ENCODE assay signal across 8 mouse cellular contexts in genomic region chr16:72028798-72029197, GRCm38 (mm10).
A peak's percentile ranks its signal among the peaks of the same experiment; 100 is the strongest.
DNase-seq lines count a peak whose midpoint lies in the region; ATAC-seq and TF ChIP-seq lines count a peak whose summit lies in the region.

No protein-coding gene starts in this region.

- no peaks in the 10 kb centered on the region for H3K36me3 ChIP-seq in lung, embryonic 14.5 days (ENCODE audit: insufficient read depth)
- H3K36me3 ChIP-seq in hindbrain, embryonic 14.5 days (replicated peaks; ENCODE audit: control insufficient read depth, insufficient read depth), result no peaks in the 10 kb centered on the region
- no peaks in the 10 kb centered on the region for H3K36me3 ChIP-seq in midbrain, embryonic 13.5 days

- no peaks in the 10 kb centered on the region for H3K4me1 ChIP-seq in lung, embryonic 14.5 days (ENCODE audit: insufficient read depth)
- H3K4me1 ChIP-seq in hindbrain, embryonic 14.5 days (replicated peaks; ENCODE audit: control insufficient read depth, insufficient read depth, low read length), result peaks cover 18% of the 10 kb centered on the region
- peaks cover 21% of the 10 kb centered on the region for H3K4me1 ChIP-seq in midbrain, embryonic 13.5 days (replicated peaks)

- H3K4me2 ChIP-seq in lung, embryonic 14.5 days, result peak overlapping the region; percentile 73
- H3K4me2 ChIP-seq in hindbrain, embryonic 14.5 days (replicated peaks), result peak overlapping the region; percentile 68
- H3K4me2 ChIP-seq in midbrain, embryonic 13.5 days (replicated peaks), result peak overlapping the region; percentile 80

- 0 out of 2 replicates have a peak, but pooled peaks have one; percentile 45 for ATAC-seq in cerebellum, adult (ENCODE audit: insufficient number of reproducible peaks, low FRiP score, low TSS enrichment)
- ATAC-seq in lung, embryonic 14.5 days (ENCODE audit: insufficient read depth), result no peak
- ATAC-seq in hindbrain, embryonic 14.5 days (ENCODE audit: low FRiP score), result peak; percentile 79
- peak; percentile 81 for ATAC-seq in midbrain, embryonic 13.5 days

- H3K27me3 ChIP-seq in lung, embryonic 14.5 days (ENCODE audit: insufficient read depth, low read length), result peaks cover 16% of the 10 kb centered on the region
- no peaks in the 10 kb centered on the region for H3K27me3 ChIP-seq in hindbrain, embryonic 14.5 days (ENCODE audit: control insufficient read depth, insufficient read depth, low read length)
- no peaks in the 10 kb centered on the region for H3K27me3 ChIP-seq in midbrain, embryonic 13.5 days

- TF ChIP-seq CTCF in lung, embryonic 14.5 days (IDR thresholded peaks at IDR 0.05; ENCODE audit: low read depth), result no peak

- peak overlapping the region; percentile 31; the same call in 1 of the 2 replicates for H3K9ac ChIP-seq in lung, embryonic 14.5 days
- peak overlapping the region; percentile 70 for H3K9ac ChIP-seq in hindbrain, embryonic 14.5 days
- H3K9ac ChIP-seq in midbrain, embryonic 13.5 days (replicated peaks), result peak overlapping the region; percentile 86

- no peak overlapping the region for H3K27ac ChIP-seq in lung, embryonic 14.5 days (ENCODE audit: low read depth)
- H3K27ac ChIP-seq in hindbrain, embryonic 14.5 days, result peak overlapping the region; percentile 91
- peak overlapping the region; percentile 90 for H3K27ac ChIP-seq in midbrain, embryonic 13.5 days

- DNase-seq in cerebellum, adult 11-12 months, result no peak
- DNase-seq in lung, embryonic 14.5 days, result peak; percentile 28
- DNase-seq in lung, postnatal 10 days, result no peak
- DNase-seq in hindbrain, embryonic 14.5 days (ENCODE audit: low spot score), result peak; percentile 68
- no peak for DNase-seq in urinary bladder, postnatal 14 days (ENCODE audit: low spot score)
- no peak for DNase-seq in ovary, postnatal 14 days (ENCODE audit: low spot score)

- no peaks in the 10 kb centered on the region for H3K9me3 ChIP-seq in lung, embryonic 14.5 days (ENCODE audit: low read depth, low read length)
- no peaks in the 10 kb centered on the region for H3K9me3 ChIP-seq in hindbrain, embryonic 14.5 days (ENCODE audit: control insufficient read depth, low read length)
- H3K9me3 ChIP-seq in midbrain, embryonic 13.5 days, result no peaks in the 10 kb centered on the region

- WGBS in lung, embryonic 14.5 days, result under 1% methylated on average over 18 of the region's 18 CpGs
- 0% methylated on average over 18 of the region's 18 CpGs for WGBS in hindbrain, embryonic 14.5 days
- WGBS in midbrain, embryonic 13.5 days, result under 1% methylated on average over 18 of the region's 18 CpGs

- H3K4me3 ChIP-seq in lung, embryonic 14.5 days (ENCODE audit: low read depth, low read length), result peak overlapping the region; percentile 42
- H3K4me3 ChIP-seq in hindbrain, embryonic 14.5 days (replicated peaks; ENCODE audit: low read length), result peak overlapping the region; percentile 55
- peak overlapping the region; percentile 58 for H3K4me3 ChIP-seq in midbrain, embryonic 13.5 days (replicated peaks)

Comparison
In these comparisons a context has a peak if more than half of its experiments do, and no peak if none do; other contexts are left out.
1. DNase-seq: peak in lung, embryonic 14.5 days (single experiment) and hindbrain, embryonic 14.5 days (single experiment); none in cerebellum, adult 11-12 months (single experiment), lung, postnatal 10 days (single experiment), urinary bladder, postnatal 14 days (single experiment) and ovary, postnatal 14 days (single experiment).
2. H3K9ac ChIP-seq: peak in every context shown above with its lines; median percentile 86 in midbrain, embryonic 13.5 days; 70 in hindbrain, embryonic 14.5 days; 31 in lung, embryonic 14.5 days.
3. Peak in every context shown above with its lines, with median percentiles within 50 percentile points of each other: H3K4me2 ChIP-seq and H3K4me3 ChIP-seq.